Mouse (Mus musculus) heart, postnatal 36 days (tissue): ENCODE data around the gene Dmrta2. TPM values are rescaled to one million over a fixed set of nuclear protein-coding genes. Genes with fewer than 3 reads are reported as not detected.

Experiments
- DNase-seq, 2 experiments: peaks; one replicate each; pipeline ENCODE4 v3.0.0; 2021 to 2022
- intact Hi-C: fragments of 180-260 bp; cut with DNase I; formaldehyde crosslinking; loops from one replicate; pipeline ENCODE4 v1.15.1; 2025
- total RNA-seq, 2 experiments: library from RNA; stranded (reverse); gene quantifications; 2 replicates each; pipeline ENCODE4 v1.2.3; 2021

The Dmrta2 gene
- total RNA-seq, 2 experiments from 2014 or later: 0.08 to 0.16 TPM

GRCm38 (mm10) chr4:110019145-110019544 lies 41.3 kb downstream of the Dmrta2 start:
- DNase-seq: no peak
- intact Hi-C loops: no loop called here

- intact Hi-C loops: loop anchor here (1.0 to 10.0 kb wide), 3 partner anchors 261 to 513 kb away; no protein-coding TSS in a partner anchor
- DNase-seq: peak; percentile 55 to 77
Measured at GRCm38 (mm10) chr4:110020255-110020654, 42.4 kb downstream of the Dmrta2 start.

- intact Hi-C loops: loop anchor here (5.0 to 10.0 kb wide), 2 partner anchors 447 to 515 kb away; no protein-coding TSS in a partner anchor
- peak; percentile 66 to 80 for DNase-seq
Measured at GRCm38 (mm10) chr4:110021956-110022625, 44.2 kb downstream of the Dmrta2 start.

- DNase-seq: peak in 1 of 2 experiments; percentile 22
- intact Hi-C loops: loop anchor here (10.0 kb wide), 1 partner anchor 454 kb away; no protein-coding TSS in a partner anchor
Measured at GRCm38 (mm10) chr4:110028461-110029188, 50.8 kb downstream of the Dmrta2 start.

GRCm38 (mm10) chr4:110029446-110029845 lies 51.6 kb downstream of the Dmrta2 start:
- intact Hi-C loops: loop anchor here (10.0 kb wide), 1 partner anchor 455 kb away; no protein-coding TSS in a partner anchor
- no peak for DNase-seq
